Mouse (Mus musculus): ENCODE measurements at regions not wholly inside any gene's neighbourhood (a gene's known extent, or its start where the extent isn't known, plus 50 kb on each side); places are given as distances from the start of the nearest gene placed in this dataset.

DNA sequence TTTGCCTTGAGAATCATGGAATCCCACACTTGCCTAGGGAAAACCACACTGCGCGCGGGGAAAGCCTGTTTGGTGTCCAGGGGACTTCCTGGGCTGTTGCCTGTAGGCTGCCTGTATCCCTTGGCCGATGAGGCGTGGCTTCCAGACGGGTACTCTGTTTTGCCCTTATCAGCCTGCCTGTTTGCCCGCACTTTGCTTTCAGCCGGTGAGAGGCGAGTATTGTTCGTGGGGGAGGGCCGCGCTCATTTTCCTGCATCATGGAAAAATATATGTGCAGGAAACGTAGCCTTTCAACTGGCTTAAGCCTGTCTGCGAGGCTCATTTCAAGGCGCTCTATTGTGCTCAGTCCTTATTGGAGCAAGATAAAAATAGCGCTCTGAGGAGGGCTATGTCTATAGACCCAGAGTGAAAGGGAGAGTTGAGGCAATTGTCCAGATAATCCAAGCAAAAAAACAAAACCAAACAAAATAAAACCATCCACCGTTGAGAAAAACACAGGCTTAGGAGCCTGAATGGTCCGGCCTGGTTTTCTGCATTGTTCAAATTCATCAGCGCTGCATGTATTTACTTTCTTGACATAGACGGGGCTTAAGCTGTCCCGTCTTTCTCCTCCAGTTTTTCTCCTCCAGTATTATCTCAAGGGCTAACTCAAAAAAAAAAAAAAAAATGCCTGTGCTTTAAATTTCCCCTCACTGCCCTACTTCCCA, 67.9 kb downstream of the Klf5 start:
- no peak for DNase-seq

DNA sequence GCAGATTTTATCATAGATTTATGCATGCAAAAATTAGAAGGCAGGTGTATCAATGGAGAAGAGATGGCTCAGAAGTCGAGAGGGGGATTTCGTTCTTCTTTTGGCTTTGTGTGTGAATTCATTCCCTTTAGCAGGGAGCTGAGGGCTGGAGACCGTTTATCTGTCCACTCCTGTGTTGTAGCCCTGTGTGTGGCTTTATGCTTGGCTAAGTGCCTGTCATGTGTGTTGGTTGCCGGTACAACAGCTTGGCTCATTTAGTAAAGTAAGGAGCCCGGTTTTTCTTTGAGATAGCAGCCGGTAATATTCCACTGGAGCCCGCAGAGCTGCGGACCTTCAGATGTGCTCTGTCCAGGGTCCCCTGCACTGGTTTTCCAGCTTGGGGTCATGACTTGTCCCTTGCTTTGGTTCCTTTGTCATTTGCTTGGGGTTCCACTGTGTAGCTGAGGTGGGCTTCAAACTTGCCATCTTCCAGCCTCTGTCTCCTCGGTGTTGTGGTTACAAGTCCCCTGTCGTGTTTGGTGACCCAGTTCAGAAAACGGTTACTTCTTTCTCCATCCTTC, 68.6 kb downstream of the Klf5 start:
- DNase-seq = no peak

DNA sequence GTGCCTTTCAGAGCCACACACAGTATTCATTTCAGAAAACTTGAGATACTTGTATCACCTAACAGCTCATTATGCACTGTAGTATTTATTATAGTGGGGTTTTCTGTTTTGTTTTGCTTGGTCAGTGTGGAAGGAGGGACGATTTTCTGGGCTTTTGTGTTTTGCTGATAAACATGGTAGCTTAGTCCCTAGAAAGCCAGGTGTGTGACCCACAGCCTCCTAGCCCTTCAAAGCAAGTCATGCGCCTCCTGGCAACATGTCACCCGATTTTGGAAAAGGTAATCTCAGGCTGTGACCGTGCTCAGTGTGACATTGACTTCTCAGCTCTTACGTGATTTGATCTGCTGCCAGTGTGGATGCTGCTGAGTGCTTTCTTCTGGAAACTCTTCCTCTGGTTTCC, 70.9 kb downstream of the Klf5 start:
- no peak for DNase-seq

DNA sequence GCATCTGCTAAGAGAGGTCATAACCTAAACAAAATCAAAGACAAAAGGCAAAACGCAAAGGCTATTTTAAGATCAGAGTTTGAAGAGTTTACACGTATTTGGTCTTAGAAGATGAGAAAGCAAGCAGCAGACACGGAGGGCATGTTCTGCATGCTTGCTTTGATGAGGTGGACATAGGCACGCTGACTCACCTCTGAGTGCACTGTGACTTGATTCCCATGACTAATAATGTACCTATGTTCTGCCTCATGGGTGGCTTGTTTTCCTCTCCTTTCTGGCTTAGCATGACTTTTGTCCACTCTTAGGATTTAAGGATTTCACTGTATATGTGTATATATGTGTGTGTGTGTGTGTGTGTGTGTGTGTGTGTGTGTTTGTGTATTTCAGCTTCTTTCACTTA, 75.2 kb downstream of the Klf5 start:
- no peak for DNase-seq

DNA sequence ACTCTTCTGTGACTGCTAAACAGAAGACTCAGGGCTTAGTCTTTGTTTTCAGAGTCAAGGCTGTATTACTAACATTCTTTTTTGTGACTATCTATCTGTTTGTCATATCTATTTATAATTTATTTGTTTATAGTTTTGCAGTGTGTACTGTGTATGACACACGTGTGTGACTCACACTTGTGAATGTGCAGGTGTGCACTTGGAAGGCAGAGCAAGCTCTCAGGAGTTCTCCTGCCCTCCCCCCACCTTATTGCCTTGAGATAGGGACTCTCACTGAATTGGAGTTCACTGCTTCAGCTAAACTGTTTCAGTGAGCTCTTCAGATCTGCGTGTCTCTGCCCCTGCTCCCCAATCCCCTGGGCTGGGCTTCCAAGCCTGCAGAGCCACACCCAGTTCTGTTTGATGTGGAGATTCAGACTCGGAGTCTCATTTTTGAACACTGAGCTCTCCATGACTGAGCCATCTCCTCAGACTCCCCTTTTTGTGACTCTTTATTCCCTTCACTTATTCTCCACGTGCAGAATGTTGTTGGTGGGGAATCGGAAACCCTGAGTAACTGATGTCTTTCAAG, 76.6 kb downstream of the Klf5 start:
- DNase-seq = no peak

DNA sequence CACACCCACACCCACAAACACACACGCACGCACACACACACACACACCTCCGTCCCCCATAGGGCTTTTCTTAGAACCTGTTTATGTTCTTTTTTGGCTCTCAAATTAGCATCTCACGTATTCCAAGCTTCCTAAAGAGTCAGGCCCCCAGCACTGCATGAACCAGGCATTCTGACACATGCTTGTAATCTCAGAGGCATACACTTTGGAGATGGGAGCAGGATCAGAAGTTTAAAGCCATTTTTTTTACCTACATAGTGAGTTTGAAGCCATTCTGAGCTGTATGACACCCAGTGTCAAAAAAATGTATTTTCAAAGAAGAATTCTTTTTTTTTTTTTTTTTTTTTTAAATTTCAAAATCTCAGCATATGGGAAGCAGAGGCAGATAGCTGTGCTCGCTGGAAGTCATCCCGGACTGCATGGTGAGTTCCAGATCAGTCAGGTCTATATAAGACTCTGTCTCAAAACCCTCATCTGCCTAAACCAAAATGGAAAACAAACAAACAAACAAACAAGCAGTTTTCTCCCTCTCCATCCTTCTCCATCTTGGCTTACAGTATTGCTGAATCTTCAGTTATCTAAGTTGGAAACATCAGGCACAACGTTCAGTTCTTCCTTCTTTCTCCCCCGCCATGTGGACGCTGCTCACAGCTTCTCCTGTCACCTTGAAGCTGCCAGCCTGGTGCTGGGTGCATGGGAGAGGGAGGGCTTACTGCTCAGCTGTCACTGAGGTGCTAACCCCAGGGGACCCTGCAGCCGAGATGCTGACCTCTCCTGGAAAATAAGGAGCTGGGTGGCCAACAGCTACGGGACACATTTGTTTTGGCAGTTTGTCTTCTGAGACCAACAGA, 78.4 kb downstream of the Klf5 start:
- DNase-seq = no peak

DNA sequence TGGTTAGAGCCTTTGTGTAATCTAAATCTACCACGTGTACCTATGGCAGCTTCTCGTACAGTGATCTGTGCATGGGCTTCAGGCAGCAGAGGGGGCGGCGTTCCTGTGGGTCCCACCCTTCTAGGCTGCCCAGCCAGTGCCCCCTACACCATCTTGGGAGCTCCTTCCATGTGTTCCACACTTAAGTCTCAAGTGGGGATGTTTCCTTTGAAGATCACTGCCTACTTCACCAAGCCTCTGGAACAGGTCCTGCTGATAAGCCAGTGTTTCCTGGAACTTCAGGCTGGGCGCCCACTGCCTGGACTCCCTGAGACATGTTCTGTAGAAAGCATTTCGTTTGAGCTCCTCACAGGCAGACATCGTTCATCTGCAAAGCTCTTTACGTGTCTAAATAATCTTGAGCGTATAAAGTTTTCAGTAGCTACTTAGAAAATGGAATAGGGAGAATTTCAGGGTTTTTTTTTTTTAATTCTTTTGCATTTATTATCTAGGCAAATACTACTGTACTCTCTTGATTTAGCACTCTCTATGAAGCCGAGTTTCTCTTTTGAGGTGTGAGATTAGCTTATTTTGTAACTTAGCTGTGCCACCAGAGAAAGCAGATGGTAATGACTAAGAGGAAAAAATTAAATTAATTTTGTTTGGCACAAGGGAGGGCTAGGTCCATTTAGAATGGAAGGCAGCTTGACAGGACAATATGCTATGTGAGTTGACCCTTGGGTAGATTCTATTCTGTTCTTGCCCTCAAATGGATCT, 82.9 kb downstream of the Klf5 start:
- DNase-seq = no peak

DNA sequence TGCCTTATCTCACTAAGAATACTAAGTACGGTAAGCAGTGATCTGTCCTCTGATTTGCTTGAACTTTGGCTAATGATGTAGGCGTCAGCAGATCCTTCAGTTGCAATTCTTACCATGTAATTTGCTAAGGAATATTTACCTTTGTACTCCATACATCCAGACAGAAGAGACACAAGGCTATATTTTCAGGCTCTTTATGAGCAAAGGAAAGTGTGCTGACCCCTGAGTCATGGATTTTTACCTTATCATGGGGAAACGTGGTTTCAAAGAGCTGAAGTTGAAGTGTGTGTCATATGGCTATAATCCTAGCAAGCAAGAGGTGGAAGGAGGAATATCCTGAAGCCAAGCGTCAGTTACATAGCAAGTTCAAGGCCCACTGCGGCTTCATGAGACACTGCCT, 83.6 kb downstream of the Klf5 start:
- DNase-seq = no peak

DNA sequence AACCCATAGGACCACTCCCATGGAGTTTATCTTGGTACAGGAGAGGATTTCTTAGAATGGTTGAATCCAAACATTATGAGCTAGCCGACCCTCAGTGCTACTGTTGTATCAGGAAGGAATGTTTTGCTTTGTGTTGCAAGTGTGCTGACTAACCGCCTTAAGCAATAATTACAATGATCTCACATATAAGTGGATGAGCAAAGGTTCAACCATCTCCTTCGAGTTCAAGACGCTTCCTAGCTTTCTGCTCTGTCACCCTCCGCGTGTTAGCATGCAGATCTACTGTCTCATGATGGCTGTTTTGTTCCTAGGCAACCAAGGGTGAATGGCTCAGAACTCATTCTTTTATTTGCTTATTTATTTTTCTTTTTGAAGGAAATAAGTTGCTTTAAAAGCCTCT, 84.7 kb downstream of the Klf5 start:
- DNase-seq = no peak

DNA sequence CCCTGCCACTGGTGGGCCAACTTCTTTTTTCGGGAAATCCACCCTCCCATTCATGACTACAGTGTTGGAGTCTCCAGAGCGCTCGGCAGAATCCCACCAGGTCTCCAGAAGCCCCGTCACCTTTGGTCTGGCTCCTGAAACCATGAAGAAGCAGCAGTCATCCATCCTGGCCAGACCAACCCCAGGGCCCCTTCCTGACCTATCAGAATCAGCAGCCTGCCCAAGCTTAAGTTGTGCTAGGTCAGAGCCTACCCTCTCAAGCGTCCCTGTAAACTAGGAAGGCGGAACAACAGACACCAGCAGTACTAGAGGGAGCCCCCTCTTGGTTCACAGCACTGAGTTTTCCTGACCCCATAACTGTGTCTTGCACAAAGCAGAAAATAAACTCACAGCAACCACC, 89.1 kb downstream of the Klf5 start:
- DNase-seq = no peak

DNA sequence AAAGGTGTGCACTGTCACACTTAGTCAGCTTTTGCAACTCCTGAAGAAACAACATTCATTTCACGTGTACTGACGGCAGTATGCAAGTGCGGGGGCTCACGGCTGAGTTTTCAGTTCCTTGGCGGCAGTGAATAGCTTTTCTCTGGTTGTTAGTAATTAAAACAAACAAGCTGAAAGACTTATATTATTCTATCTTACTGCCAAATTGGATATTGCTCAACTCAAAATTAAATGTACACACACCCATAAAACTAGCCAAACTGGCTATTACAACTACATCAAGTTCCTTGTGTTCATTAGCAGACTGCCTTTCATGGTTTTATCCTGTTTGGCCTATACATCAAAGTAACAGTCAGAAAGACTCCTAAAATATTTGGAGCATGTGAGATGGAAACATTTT, 90.8 kb downstream of the Klf5 start:
- no peak for DNase-seq

DNA sequence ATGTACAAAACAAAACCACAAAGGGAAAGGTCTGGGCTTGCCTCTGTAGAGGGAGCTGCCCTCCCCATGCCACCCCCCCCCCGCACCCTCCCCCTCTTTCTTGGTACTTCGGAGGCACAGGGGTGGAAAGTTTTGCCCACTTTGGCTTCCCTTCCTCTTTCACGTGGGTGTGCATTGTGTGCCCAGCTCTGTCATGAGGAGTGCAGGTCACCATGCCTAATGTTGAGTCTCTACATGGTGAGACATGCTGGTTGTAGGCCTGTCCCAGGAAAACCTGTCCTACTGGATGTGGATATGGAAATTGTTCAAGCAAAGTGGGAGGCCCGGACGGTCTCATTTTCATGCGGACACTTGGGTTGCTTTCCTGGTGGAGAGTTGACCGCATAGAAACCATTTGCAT, 93.2 kb downstream of the Klf5 start:
- no peak for DNase-seq

DNA sequence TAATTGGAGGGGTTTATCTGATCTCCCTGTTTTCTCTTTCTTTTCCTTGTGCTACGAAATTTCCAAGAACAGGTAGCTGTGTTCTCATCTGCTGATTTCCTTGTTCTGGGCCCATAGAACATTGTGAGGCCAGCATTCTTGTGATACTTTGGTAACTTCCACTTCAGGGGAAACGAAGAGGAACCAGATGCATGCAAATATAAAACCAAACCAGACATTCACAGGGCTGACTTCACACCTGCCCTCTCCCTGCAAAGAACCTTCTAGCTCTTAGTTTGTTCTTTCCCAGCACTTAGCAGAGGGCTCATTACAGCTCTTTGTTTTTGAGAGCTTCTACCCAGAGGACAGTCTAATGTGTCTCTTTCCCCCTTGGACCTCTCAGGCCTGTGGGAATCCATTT, 94.3 kb downstream of the Klf5 start:
- no peak for DNase-seq

DNA sequence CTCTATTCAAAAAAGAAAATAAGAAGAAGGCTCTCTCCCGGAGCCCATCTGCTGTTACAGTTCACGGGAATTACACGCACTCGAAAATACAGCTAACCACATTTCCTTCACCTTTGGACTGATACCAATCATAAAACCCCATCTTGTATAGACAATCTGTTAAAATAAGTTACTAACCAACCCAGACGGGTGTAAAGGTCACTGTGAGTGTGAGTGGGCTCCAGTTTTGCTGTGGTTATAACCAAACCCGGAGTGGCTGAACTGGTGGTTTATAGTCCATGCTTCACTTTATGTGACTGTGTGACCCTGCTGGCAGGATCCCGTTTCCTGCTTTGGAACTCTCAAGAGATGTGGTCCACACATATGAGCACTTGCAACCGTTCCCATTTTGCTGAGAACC, 95.1 kb downstream of the Klf5 start:
- DNase-seq = no peak

DNA sequence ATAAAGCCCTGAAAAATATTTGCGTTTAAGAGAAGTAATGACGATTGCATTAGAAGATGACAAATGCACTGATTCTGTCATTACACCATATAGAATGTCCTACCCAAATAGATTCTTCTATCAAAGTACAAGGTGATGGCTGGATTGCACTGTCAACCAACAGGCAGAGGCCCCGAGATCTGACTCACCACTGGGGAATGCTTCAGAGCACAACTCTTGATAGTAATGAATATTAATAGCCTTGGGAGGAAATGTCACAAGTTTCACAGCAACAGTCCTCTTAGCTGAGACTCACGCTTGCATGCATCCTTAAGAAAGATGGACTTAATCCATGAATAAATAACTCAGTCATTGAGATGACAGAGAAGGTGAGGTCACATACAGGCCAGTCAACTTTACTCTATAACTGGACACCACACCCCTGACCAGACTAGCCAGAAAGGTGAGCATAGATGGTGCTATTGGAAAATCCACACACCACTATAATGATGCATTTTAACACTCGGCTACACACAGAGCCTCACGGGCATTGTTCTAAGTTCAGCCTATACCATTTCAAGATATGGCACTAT, 104.8 kb downstream of the Klf5 start:
- no peak for DNase-seq

DNA sequence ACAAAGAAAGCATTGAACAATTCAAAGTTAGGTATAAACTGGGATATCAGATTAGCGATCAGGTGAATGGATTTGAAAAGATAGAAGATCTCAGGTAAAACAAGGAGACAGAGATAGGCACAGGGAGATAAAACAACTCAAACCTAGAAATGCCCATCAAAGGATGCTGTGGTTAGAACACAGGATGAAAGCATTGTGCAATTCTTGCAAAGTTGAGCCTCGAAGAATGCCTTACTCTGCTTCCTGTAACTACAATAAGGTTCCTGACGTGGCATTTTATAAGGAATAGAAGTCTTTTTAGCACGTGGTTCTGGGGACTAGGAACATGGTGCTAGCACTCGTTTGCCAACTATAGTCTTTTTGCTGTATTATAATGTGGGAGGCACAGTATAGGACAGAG, 106.7 kb downstream of the Klf5 start:
- DNase-seq = no peak

DNA sequence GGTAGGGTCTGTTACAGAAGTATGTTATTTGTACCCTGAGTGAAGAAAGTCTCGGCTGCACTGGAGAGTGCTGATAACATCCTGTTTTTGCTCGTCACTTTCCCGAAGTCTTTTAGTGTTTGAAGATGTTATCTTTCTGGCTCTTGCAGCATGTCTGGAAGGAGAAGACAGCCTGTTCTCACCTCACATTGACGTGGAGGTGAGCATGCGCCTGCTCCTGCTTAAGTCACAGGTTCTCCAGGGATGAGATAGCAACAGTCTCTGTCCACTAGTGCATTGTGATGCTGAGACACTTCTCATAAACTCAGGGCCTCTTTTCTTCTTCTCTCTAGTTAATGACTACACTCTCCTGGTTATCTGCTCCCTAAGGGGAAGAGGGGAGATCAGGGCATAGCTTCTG, 113.3 kb downstream of the Klf5 start:
- no peak for DNase-seq

DNA sequence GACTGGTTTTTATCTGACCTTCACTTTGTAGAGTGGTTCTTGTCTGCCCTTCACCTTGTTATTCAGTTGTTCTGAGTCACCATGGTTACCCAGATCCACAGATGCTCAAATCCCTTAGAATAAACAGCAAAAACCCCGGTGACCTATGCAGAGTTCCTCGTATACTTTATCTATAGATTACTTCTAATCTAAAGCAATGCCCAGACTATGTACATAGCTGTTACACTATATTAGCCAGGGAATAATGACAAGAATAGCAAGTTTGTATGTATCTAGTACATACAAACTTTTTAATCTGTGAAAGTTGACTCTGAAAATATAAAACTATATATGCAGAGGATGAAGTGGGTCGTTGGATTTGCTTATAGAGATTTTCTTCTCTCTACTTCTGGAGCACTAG, 117.7 kb downstream of the Klf5 start:
- DNase-seq = no peak

DNA sequence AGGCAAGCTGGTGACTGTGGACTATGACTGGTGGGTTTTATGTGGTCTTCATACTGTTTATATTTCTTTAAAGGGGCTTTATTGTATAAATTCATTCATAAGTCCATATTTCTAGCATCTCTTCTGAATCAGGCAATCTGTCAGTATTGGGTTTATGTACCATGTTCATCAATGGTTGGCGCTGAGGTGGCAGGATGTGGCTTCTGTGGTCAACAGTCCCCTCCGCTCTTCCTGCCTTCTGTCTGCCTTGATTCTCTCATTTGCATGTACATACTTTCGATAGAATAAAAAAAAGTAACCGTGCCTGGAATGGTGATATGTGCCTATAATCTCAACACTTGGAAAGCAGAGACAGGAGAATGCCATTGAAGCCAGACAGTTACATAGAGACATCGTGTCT, 120.5 kb downstream of the Klf5 start:
- no peak for DNase-seq

DNA sequence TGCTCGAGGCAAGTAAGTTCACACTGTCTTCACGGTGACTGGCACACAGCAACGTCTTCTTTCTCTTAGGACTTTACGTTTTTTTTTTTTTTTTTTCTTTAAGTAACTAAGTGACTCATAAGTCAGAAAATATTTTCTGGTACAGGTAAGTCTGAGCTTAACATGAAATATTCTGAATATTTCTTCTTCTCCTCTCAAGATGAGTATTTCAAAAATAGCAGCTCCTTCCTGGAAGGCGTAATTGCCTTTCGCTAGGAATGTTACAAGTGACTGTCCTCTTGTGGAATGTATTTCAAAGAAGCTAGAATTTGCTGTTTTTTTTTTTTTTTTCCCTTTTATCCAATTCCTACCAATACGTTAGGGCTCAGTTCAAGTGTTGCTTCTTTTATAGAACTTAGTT, 124.8 kb downstream of the Klf5 start:
- no peak for DNase-seq

DNA sequence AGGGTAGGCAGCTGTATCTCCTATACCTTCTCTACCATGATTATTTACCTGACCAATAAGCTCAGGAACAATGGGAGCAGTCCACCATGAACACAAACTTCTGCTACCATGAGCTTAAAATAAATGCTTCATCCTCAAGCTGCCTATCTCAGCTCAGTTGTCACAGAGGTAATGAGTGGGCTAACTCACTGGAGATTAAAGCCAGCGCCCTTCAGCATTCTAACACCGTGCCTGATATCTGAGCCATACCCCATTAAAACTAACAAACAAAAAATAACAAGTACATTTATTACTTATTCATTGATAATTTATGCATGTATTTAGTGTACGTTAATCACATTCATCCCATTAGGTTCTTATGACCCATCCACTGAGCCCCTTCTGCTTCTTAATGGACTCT, 128.6 kb downstream of the Klf5 start:
- no peak for DNase-seq

DNA sequence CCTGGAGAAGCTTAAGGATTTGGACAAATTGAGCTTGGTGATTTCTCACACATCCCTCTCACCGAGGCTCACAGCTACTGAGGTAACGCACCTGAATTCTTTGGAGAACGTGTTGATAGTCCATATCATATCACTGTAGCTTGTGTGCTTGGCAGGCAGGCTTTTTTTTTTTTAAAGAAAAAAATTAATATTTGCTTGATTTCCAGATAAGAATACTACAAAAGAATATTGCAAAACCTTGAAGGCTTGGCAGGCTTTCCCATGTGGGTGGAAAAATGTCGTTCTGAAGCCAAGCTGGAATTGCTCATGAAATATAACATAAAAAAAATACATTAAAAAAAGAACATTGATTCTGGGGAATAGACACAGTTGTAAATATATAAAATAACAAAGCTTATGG, 131.8 kb downstream of the Klf5 start:
- no peak for DNase-seq

DNA sequence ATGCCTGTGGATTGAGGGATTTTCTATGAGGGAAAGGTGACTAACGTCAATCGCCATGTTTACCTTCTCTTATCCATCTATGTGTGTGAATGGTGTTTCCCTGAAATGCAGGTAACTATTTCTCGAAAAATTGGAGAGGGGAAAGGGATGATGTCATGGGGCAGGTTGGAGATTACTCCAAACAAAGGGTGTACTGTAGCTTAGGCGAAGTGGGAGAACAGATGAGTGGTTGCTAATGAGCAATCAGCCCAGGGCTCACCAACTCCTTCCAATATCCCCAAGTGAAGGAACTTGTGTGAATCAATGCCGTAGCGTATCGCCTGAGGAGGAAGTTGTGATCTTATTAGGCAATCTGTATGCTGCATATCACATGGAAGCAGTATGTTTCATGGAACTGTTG, 133.2 kb downstream of the Klf5 start:
- no peak for DNase-seq
